Mouse (Mus musculus) CH12.LX (cell line): ENCODE measurements around the gene Ttc30a1. TPM values are rescaled to one million over a fixed set of nuclear protein-coding genes. Genes with fewer than 3 reads are reported as not detected.
A peak's percentile ranks its signal among the peaks of the same experiment; 100 is the strongest.

Source experiments
- DNase-seq: peaks from one replicate; pipeline ENCODE4 v3.0.0-alpha.2; 2013; ENCODE audit errors: extremely low read depth
- H3K27ac ChIP-seq: 2 replicates; pipeline ENCODE4 v1.5.1; 2012; ENCODE audit warnings: low read depth, mild to moderate bottlenecking, control low read depth, moderate library complexity; ENCODE audit not compliant: insufficient read depth
- H3K27me3 ChIP-seq: replicated peaks from 2 replicates; pipeline ENCODE3; 2012; ENCODE audit warnings: inconsistent platforms
- H3K36me3 ChIP-seq, 2 experiments: replicated peaks in 1 of 2; 2 replicates each; pipeline versions ENCODE3 to v1.6.1; 2012; ENCODE audit warnings: inconsistent platforms in 1 of 2, low read length in 1 of 2, mild to moderate bottlenecking in 1 of 2, mixed read lengths in 1 of 2, moderate library complexity in 1 of 2; ENCODE audit not compliant: control insufficient read depth in 1 of 2, insufficient read depth in 1 of 2
- H3K4me1 ChIP-seq, 2 experiments: 2 replicates each; pipeline ENCODE4 v1.6.1; 2012; ENCODE audit warnings: inconsistent platforms in 1 of 2, moderate library complexity in 1 of 2; ENCODE audit not compliant: insufficient read depth in 2 of 2, control insufficient read depth in 1 of 2
- H3K4me2 ChIP-seq: 2 replicates; pipeline ENCODE4 v1.6.1; 2012; ENCODE audit warnings: low read depth, mild to moderate bottlenecking, control low read depth; ENCODE audit not compliant: poor library complexity, insufficient read depth, severe bottlenecking
- H3K4me3 ChIP-seq, 3 experiments: fragments of 150-350 bp in 1 of 3; sonication (generic) in 1 of 3; replicated peaks in 1 of 3; 2 replicates each; pipeline versions ENCODE3 to v1.5.1; 2011 to 2012; ENCODE audit warnings: low read depth in 2 of 3, low read length in 2 of 3, mild to moderate bottlenecking in 2 of 3, moderate library complexity in 2 of 3, control low read depth in 1 of 3, improper control_type of control experiment in 1 of 3, inconsistent platforms in 1 of 3, mixed read lengths in 1 of 3; ENCODE audit not compliant: poor library complexity in 1 of 3
- H3K79me2 ChIP-seq: replicated peaks from 2 replicates; pipeline ENCODE4 v1.6.1; 2012; ENCODE audit warnings: mild to moderate bottlenecking, moderate library complexity; ENCODE audit not compliant: control insufficient read depth, poor library complexity, insufficient read depth, severe bottlenecking; ENCODE audit errors: extremely low read depth
- H3K9ac ChIP-seq: 2 replicates; pipeline ENCODE4 v1.6.1; 2012; ENCODE audit warnings: low read depth, mild to moderate bottlenecking, control low read depth, moderate library complexity; ENCODE audit not compliant: insufficient read depth
- H3K9me3 ChIP-seq: replicated peaks from 2 replicates; pipeline ENCODE3; 2012; ENCODE audit warnings: low read length, inconsistent platforms, mixed read lengths
- BHLHE40 ChIP-seq: IDR thresholded peaks from 2 replicates; pipeline ENCODE4 v1.6.1; 2011; ENCODE audit warnings: mild to moderate bottlenecking, low read depth, low read length, improper control_type of control experiment
- CHD1 ChIP-seq: IDR thresholded peaks from 2 replicates; pipeline ENCODE4 v1.6.1; 2012; ENCODE audit warnings: low read depth, low read length, improper control_type of control experiment, inconsistent platforms
- CHD2 ChIP-seq: IDR thresholded peaks from 2 replicates; pipeline ENCODE4 v1.6.1; 2011; ENCODE audit warnings: low read length, improper control_type of control experiment
- CTCF ChIP-seq, 2 experiments: IDR thresholded peaks in 1 of 2; conservative IDR thresholded peaks in 1 of 2; 2 replicates each; pipeline ENCODE4 v1.5.1; 2011 to 2012; ENCODE audit warnings: low read depth in 2 of 2, low read length in 2 of 2, improper control_type of control experiment in 1 of 2, inconsistent platforms in 1 of 2, mild to moderate bottlenecking in 1 of 2, moderate library complexity in 1 of 2
- E2F4 ChIP-seq: IDR thresholded peaks from 2 replicates; pipeline ENCODE4 v1.6.1; 2011; ENCODE audit warnings: low read depth, low read length, improper control_type of control experiment; ENCODE audit not compliant: insufficient replicate concordance
- ELF1 ChIP-seq: IDR thresholded peaks from 2 replicates; pipeline ENCODE4 v1.6.1; 2014; ENCODE audit warnings: low read depth, mild to moderate bottlenecking, inconsistent platforms, low read length, improper control_type of control experiment
- EP300 ChIP-seq: IDR thresholded peaks from 2 replicates; pipeline ENCODE4 v1.6.1; 2011; ENCODE audit warnings: low read length, improper control_type of control experiment
- ETS1 ChIP-seq: conservative IDR thresholded peaks from 2 replicates; pipeline ENCODE4 v1.6.1; 2012; ENCODE audit warnings: low read depth, mild to moderate bottlenecking, inconsistent platforms, low read length, improper control_type of control experiment, moderate library complexity
- GABPA ChIP-seq: IDR thresholded peaks from 2 replicates; pipeline ENCODE4 v1.6.1; 2012; ENCODE audit warnings: low read depth, low read length, improper control_type of control experiment, inconsistent platforms; ENCODE audit not compliant: insufficient replicate concordance
- HCFC1 ChIP-seq: IDR thresholded peaks from 2 replicates; pipeline ENCODE4 v1.6.1; 2012; ENCODE audit warnings: low read depth, mild to moderate bottlenecking, inconsistent platforms, low read length, improper control_type of control experiment
- IRF4 ChIP-seq: IDR thresholded peaks from 2 replicates; pipeline ENCODE4 v1.6.1; 2014; ENCODE audit warnings: low read depth, mild to moderate bottlenecking, inconsistent platforms, low read length, improper control_type of control experiment
- JUN ChIP-seq: IDR thresholded peaks from 2 replicates; pipeline ENCODE4 v1.6.1; 2011; ENCODE audit warnings: low read depth, mild to moderate bottlenecking, low read length, improper control_type of control experiment, moderate library complexity; ENCODE audit not compliant: insufficient read depth
- JUND ChIP-seq: conservative IDR thresholded peaks from 2 replicates; pipeline ENCODE4 v1.6.1; 2011; ENCODE audit warnings: low read depth, low read length, improper control_type of control experiment
- KAT2A ChIP-seq: IDR thresholded peaks from 2 replicates; pipeline ENCODE4 v1.6.1; 2012; ENCODE audit warnings: low read length, improper control_type of control experiment, inconsistent platforms; ENCODE audit not compliant: insufficient replicate concordance
- MAFK ChIP-seq: IDR thresholded peaks from 2 replicates; pipeline ENCODE4 v1.6.1; 2011; ENCODE audit warnings: low read length, improper control_type of control experiment; ENCODE audit not compliant: insufficient replicate concordance
- MAX ChIP-seq: IDR thresholded peaks from 2 replicates; pipeline ENCODE4 v1.6.1; 2011; ENCODE audit warnings: low read length, improper control_type of control experiment
- MAZ ChIP-seq: IDR thresholded peaks from 2 replicates; pipeline ENCODE4 v1.6.1; 2012; ENCODE audit warnings: low read depth, mild to moderate bottlenecking, inconsistent platforms, low read length, improper control_type of control experiment, moderate library complexity
- MEF2A ChIP-seq: IDR thresholded peaks from 2 replicates; pipeline ENCODE4 v1.6.1; 2014; ENCODE audit warnings: low read depth, mild to moderate bottlenecking, inconsistent platforms, low read length, improper control_type of control experiment, borderline replicate concordance
- MXI1 ChIP-seq: IDR thresholded peaks from 2 replicates; pipeline ENCODE4 v1.6.1; 2011; ENCODE audit warnings: mild to moderate bottlenecking, low read depth, low read length, improper control_type of control experiment
- MYC ChIP-seq: IDR thresholded peaks from 2 replicates; pipeline ENCODE4 v1.6.1; 2011; ENCODE audit warnings: low read depth, mild to moderate bottlenecking, improper control_type of control experiment, low read length
- NELFE ChIP-seq: IDR thresholded peaks from 2 replicates; pipeline ENCODE4 v1.6.1; 2011; ENCODE audit warnings: low read depth, low read length, improper control_type of control experiment
- NRF1 ChIP-seq: IDR thresholded peaks from 2 replicates; pipeline ENCODE4 v1.6.1; 2014; ENCODE audit warnings: low read depth, mild to moderate bottlenecking, inconsistent platforms, low read length, improper control_type of control experiment, moderate library complexity
- PAX5 ChIP-seq: IDR thresholded peaks from 2 replicates; pipeline ENCODE4 v1.6.1; 2012; ENCODE audit warnings: low read length, inconsistent platforms, mixed read lengths
- POLR2A ChIP-seq: IDR thresholded peaks from 2 replicates; pipeline ENCODE4 v1.6.1; 2011; ENCODE audit warnings: low read depth, mild to moderate bottlenecking, improper control_type of control experiment, low read length
- POLR2AphosphoS2 ChIP-seq: IDR thresholded peaks from 2 replicates; pipeline ENCODE4 v1.6.1; 2011; ENCODE audit warnings: low read depth, low read length, improper control_type of control experiment
- RAD21 ChIP-seq: IDR thresholded peaks from 2 replicates; pipeline ENCODE4 v1.6.1; 2011; ENCODE audit warnings: low read depth, mild to moderate bottlenecking, low read length, improper control_type of control experiment, moderate library complexity
- RCOR1 ChIP-seq: conservative IDR thresholded peaks from 2 replicates; pipeline ENCODE4 v1.6.1; 2012; ENCODE audit warnings: low read depth, mild to moderate bottlenecking, inconsistent platforms, low read length, improper control_type of control experiment
- SIN3A ChIP-seq: IDR thresholded peaks from 2 replicates; pipeline ENCODE4 v1.6.1; 2012; ENCODE audit warnings: low read length, improper control_type of control experiment, inconsistent platforms
- SMC3 ChIP-seq: IDR thresholded peaks from 2 replicates; pipeline ENCODE4 v1.6.1; 2011; ENCODE audit warnings: low read depth, low read length, improper control_type of control experiment
- TBP ChIP-seq: conservative IDR thresholded peaks from 2 replicates; pipeline ENCODE4 v1.6.1; 2011; ENCODE audit warnings: low read depth, low read length, improper control_type of control experiment
- TCF12 ChIP-seq: IDR thresholded peaks from 2 replicates; pipeline ENCODE4 v1.6.1; 2014; ENCODE audit warnings: low read depth, mild to moderate bottlenecking, inconsistent platforms, low read length, improper control_type of control experiment
- UBTF ChIP-seq: IDR thresholded peaks from 2 replicates; pipeline ENCODE4 v1.6.1; 2012; ENCODE audit warnings: low read depth, mild to moderate bottlenecking, inconsistent platforms, low read length, improper control_type of control experiment, moderate library complexity
- USF1 ChIP-seq: IDR thresholded peaks from 2 replicates; pipeline ENCODE4 v1.6.1; 2014; ENCODE audit warnings: low read depth, mild to moderate bottlenecking, inconsistent platforms, low read length, improper control_type of control experiment
- USF2 ChIP-seq: conservative IDR thresholded peaks from 2 replicates; pipeline ENCODE4 v1.6.1; 2011; ENCODE audit warnings: low read depth, low read length, improper control_type of control experiment
- ZC3H11A ChIP-seq: IDR thresholded peaks from 2 replicates; pipeline ENCODE4 v1.6.1; 2012; ENCODE audit warnings: low read depth, mild to moderate bottlenecking, inconsistent platforms, low read length, improper control_type of control experiment
- ZKSCAN1 ChIP-seq: IDR thresholded peaks from 2 replicates; pipeline ENCODE4 v1.6.1; 2012; ENCODE audit warnings: low read depth, inconsistent platforms, low read length, improper control_type of control experiment, borderline replicate concordance
- ZMIZ1 ChIP-seq: IDR thresholded peaks from 2 replicates; pipeline ENCODE4 v1.6.1; 2012; ENCODE audit warnings: low read depth, mild to moderate bottlenecking, inconsistent platforms, low read length, improper control_type of control experiment
- ZNF384 ChIP-seq: IDR thresholded peaks from 2 replicates; pipeline ENCODE4 v1.6.1; 2012; ENCODE audit warnings: low read depth, low read length, improper control_type of control experiment, inconsistent platforms
- dilution Hi-C: fragments of 300-500 bp; cut with MboI; formaldehyde crosslinking; loops from 2 replicates; pipeline ENCODE4 v1.14.3; 2020; ENCODE audit warnings: low sequenced_read_pairs; ENCODE audit not compliant: extremely low pct_unique_long_range_greater_than_20kb, extremely low pct_ligation_motif_present
- in situ Hi-C: fragments of 300-500 bp; cut with MboI; formaldehyde crosslinking; loops from 3 replicates; pipeline ENCODE4 v1.14.3; 2019; ENCODE audit warnings: low sequenced_read_pairs, low pct_ligation_motif_present, low pct_unique_long_range_greater_than_20kb, mixed read lengths
- polyA plus RNA-seq: library from polyadenylated mRNA; unstranded; fragments of >175 nt; gene quantifications from 2 replicates; pipeline ENCODE4 v1.2.1, GENCODE M21; 2012; ENCODE audit warnings: low read depth; ENCODE audit not compliant: insufficient read length
- total RNA-seq, 2 experiments: library from RNA; depleted of rRNA; stranded (reverse); fragments of 300-350 nt in 1 of 2; fragments of >200 nt in 1 of 2; gene quantifications; 2 replicates each; pipeline ENCODE4 v1.2.3; 2012 to 2014

Gene Ttc30a1
- total and polyA plus RNA-seq, 3 experiments: not detected

- dilution Hi-C loops: no loop called here
- peak; percentile 82 for DNase-seq
- H3K79me2 ChIP-seq: no peaks in the 10 kb centered on the region
- in situ Hi-C loops: loop anchor here (10.0 kb wide), 1 partner anchor 180 kb away; no protein-coding TSS in a partner anchor
- no peaks in the 10 kb centered on the region for H3K36me3 ChIP-seq
- peak overlapping the region; percentile 87 for H3K4me2 ChIP-seq
- peak overlapping the region; percentile 21 to 32 (median 30) for H3K4me3 ChIP-seq
- peaks cover 0 to 12% of the 10 kb centered on the region in 2 experiments; a peak in 2 of 4 replicates for H3K4me1 ChIP-seq
- no peaks in the 10 kb centered on the region for H3K27me3 ChIP-seq
- TF ChIP-seq USF1 (no peak), POLR2AphosphoS2 (no peak), MAX (peak; percentile 58; the same call in 1 of the 2 replicates), TCF12 (0 out of 2 replicates have a peak, but pooled peaks have one; percentile 27), CHD2 (no peak), POLR2A (no peak), MAFK (0 out of 2 replicates have a peak, but pooled peaks have one; percentile 36), RCOR1 (no peak), MYC (peak; percentile 57; the same call in 1 of the 2 replicates), ZMIZ1 (peak; percentile 40; the same call in 1 of the 2 replicates), E2F4 (no peak), SIN3A (peak; percentile 71; the same call in 1 of the 2 replicates), ZKSCAN1 (no peak), ZNF384 (peak; percentile 38; the same call in 1 of the 2 replicates), ZC3H11A (no peak), ELF1 (no peak), CTCF (conservative IDR thresholded peaks at IDR 0.05 in 1 of 2, IDR thresholded peaks at IDR 0.05 in 1 of 2; ENCODE audit: low read depth in 2 of 2, low read length in 2 of 2) (peak; percentile 34 to 89; a peak in 3 of 4 replicates), SMC3 (peak; percentile 84), JUN (no peak), NRF1 (no peak), EP300 (peak; percentile 38; the same call in 1 of the 2 replicates), ETS1 (no peak), IRF4 (peak; percentile 26; the same call in 1 of the 2 replicates), JUND (0 out of 2 replicates have a peak, but pooled peaks have one; percentile 25), PAX5 (no peak), KAT2A (no peak), CHD1 (no peak), UBTF (no peak), BHLHE40 (peak; percentile 35; the same call in 1 of the 2 replicates), USF2 (no peak), GABPA (no peak), MEF2A (peak; percentile 33; the same call in 1 of the 2 replicates), NELFE (peak; percentile 38; the same call in 1 of the 2 replicates), MAZ (no peak), HCFC1 (no peak), TBP (no peak), MXI1 (0 out of 2 replicates have a peak, but pooled peaks have one; percentile 49), RAD21 (peak; percentile 87)
- H3K9ac ChIP-seq: peak overlapping the region; percentile 10; the same call in 1 of the 2 replicates
- no peak overlapping the region for H3K27ac ChIP-seq
- H3K9me3 ChIP-seq: no peaks in the 10 kb centered on the region
Observed at GRCm38 (mm10) chr2:75964972-75965371, 16.8 kb downstream of the Ttc30a1 start.
